Mouse (Mus musculus) heart, adult 2 months (tissue): ENCODE data around the gene Tnrc6b. TPM values are rescaled to one million over a fixed set of nuclear protein-coding genes. Genes with fewer than 3 reads are reported as not detected.
A peak's percentile ranks its signal among the peaks of the same experiment; 100 is the strongest.

Experiments used
- DNase-seq, 2 experiments: peaks; one replicate each; pipeline ENCODE4 v3.0.0; 2021
- H3K27ac ChIP-seq: fragments of 200-600 bp; 2 replicates; pipeline ENCODE4 v1.8.1; 2022
- H3K27me3 ChIP-seq: fragments of 200-500 bp; 2 replicates; pipeline ENCODE4 v1.6.1; 2012; ENCODE audit warnings: mild to moderate bottlenecking, low read length, inconsistent platforms, mixed read lengths; ENCODE audit not compliant: control insufficient read depth, insufficient read depth
- H3K36me3 ChIP-seq: fragments of 200-500 bp; 2 replicates; pipeline ENCODE4 v1.6.1; 2012; ENCODE audit warnings: low read length, inconsistent platforms; ENCODE audit not compliant: control insufficient read depth, insufficient read depth
- H3K4me1 ChIP-seq: fragments of 200-500 bp; 2 replicates; pipeline ENCODE4 v1.6.1; 2011; ENCODE audit warnings: low read length; ENCODE audit not compliant: control insufficient read depth, insufficient read depth
- H3K4me3 ChIP-seq: fragments of 200-600 bp; 2 replicates; pipeline ENCODE4 v1.8.1; 2022
- H3K79me2 ChIP-seq: fragments of 200-500 bp; replicated peaks from 2 replicates; pipeline ENCODE4 v1.6.1; 2012; ENCODE audit warnings: mild to moderate bottlenecking, inconsistent platforms, low read length, moderate library complexity, mixed read lengths; ENCODE audit not compliant: control insufficient read depth, insufficient read depth
- H3K9ac ChIP-seq: fragments of 200-500 bp; 2 replicates; pipeline ENCODE4 v1.6.1; 2012; ENCODE audit warnings: low read depth, mild to moderate bottlenecking, control low read depth, inconsistent platforms, low read length, mixed read lengths
- CTCF ChIP-seq: fragments of 200-600 bp; IDR thresholded peaks from 2 replicates; pipeline ENCODE4 v1.8.1; 2022; ENCODE audit warnings: antibody characterized with exemption, mild to moderate bottlenecking, moderate library complexity
- EP300 ChIP-seq: fragments of 200-500 bp; IDR thresholded peaks from 2 replicates; pipeline ENCODE4 v1.6.1; 2011; ENCODE audit warnings: low read depth, low read length, control low read depth; ENCODE audit not compliant: insufficient read depth
- POLR2A ChIP-seq: fragments of 200-500 bp; IDR thresholded peaks from 2 replicates; pipeline ENCODE4 v1.6.1; 2011; ENCODE audit warnings: mild to moderate bottlenecking, low read depth, low read length, control low read depth; ENCODE audit not compliant: insufficient read depth
- WGBS: fragments of 180-500 bp; shearing (Covaris S2); methylation state at CpG from one replicate; pipeline ENCODE4 v1.1.7; 2018; 5-methylcytosine and 5-hydroxymethylcytosine counted together
- intact Hi-C: fragments of 180-260 bp; cut with DNase I; formaldehyde crosslinking; loops from one replicate; pipeline ENCODE4 v1.15.1; 2025
- polyA plus RNA-seq: library from polyadenylated mRNA; depleted of rRNA; stranded (reverse); fragments of >200 nt; gene quantifications from 2 replicates; pipeline ENCODE4 v1.2.3, GENCODE M21; 2012
- total RNA-seq, 2 experiments: library from RNA; stranded (reverse); gene quantifications; 2 replicates each; pipeline ENCODE4 v1.2.3; 2021

The Tnrc6b gene
- total and polyA plus RNA-seq, 3 experiments, result 9.4 to 48.1 (median 43.7) TPM

DNA sequence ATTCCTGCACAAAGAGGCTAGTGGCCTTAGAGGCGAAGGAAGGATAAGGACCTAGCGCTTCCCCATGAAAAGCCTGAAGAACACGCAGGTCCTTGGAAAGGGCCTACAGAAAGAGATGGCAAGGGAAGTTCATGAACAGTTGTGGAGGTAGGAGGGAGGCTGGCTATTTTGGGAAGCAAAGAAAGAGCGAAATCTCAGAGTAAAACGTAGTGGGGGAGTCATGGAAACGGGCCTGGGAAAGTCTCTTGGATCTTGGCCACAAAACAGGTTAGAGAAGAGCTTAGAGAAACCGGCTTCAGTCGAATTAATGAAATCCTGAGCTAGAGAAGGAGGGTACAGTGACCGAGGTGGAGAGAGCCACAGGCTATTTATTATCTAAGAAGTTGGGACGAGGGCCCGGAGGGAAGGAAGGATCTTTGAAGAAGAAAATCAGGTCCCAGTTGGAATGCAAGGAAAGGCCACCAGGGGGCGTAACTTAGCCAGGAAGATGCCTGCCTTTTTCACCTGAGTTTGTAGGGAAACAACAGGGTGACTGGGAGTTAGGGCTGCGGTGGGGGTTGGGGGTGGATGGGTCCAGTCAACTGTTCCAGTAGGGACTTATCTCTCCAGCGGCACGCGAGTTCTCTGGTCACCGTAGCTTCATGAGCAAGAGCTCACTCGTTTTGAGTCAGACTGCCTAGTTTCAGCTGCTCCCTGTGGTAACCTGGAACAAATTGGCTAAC, 5.1 kb upstream of the Tnrc6b start:
- H3K9ac ChIP-seq, result peak overlapping the region; percentile 59
- H3K4me1 ChIP-seq, result peaks cover 6% of the 10 kb centered on the region
- WGBS, result 19% methylated on average over 18 of the region's 18 CpGs
- H3K27me3 ChIP-seq, result no peaks in the 10 kb centered on the region
- peak overlapping the region; percentile 2; the same call in 1 of the 2 replicates for H3K27ac ChIP-seq
- TF ChIP-seq CTCF (peak; percentile 82), POLR2A (no peak), EP300 (peak; percentile 73; the same call in 1 of the 2 replicates)
- H3K79me2 ChIP-seq, result no peaks in the 10 kb centered on the region
- H3K36me3 ChIP-seq, result no peaks in the 10 kb centered on the region
- DNase-seq, result peak; percentile 76 to 84
- intact Hi-C loops, result loop anchor here (2.0 to 5.0 kb wide), 4 partner anchors 79 to 615 kb away; partner anchors contain the start of genes Adsl, Rpl3 and Syngr1
- peak overlapping the region; percentile 55 for H3K4me3 ChIP-seq

DNA sequence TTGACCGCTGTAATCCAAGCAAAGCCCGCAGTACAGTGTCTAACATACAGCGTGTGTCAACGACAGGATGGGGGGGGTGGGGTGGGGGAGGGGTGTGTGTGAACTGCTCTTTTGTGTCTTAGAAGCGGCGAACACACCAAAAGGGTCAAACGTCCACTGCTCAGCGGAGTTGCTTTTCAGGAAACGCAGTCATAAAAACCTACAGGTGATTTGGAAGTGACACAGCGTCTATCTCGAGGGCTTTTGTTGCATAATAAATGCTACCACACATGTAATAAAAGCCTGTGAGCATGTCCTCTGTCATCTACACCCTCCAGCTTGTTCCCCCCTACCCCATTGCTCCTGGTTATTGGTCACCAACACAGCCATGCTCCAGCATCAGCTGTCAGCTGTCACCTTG, 4.5 kb upstream of the Tnrc6b start:
- DNase-seq, result no peak
- Histone ChIP-seq H3K4me1 (peaks cover 6% of the 10 kb centered on the region), H3K9ac (no peak overlapping the region), H3K4me3 (peak overlapping the region; percentile 55), H3K27me3 (no peaks in the 10 kb centered on the region), H3K79me2 (0 out of 2 replicates have a peak, but pooled peaks cover 2% of the 10 kb centered on the region), H3K27ac (peak overlapping the region; percentile 2), H3K36me3 (no peaks in the 10 kb centered on the region)
- no peak for TF ChIP-seq POLR2A
- no peak for TF ChIP-seq EP300
- TF ChIP-seq CTCF, result no peak
- 10% methylated on average over 11 of the region's 11 CpGs for WGBS
- intact Hi-C loops, result loop anchor here (2.0 to 5.0 kb wide), 3 partner anchors 78 to 242 kb away; partner anchors contain the start of gene Adsl

DNA sequence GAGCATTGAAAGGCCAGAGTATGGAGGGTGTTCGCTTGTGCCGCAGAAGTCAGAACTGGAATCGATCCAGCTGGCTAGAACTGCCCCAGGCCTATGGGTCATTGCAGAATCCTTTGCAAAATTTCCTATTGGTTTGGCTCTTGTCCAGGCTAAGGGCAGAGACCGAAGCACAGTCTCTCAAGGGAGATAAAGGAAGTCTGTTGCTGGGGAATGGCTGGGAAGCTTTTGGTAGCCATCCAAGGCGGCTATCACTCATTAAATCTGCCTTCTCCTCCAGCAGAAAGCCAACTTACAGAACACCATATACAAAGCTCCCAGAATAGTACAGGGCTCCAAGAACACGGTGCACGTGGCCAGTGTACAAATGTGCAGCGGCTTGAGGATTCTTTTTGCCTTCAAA, 4.0 kb upstream of the Tnrc6b start:
- Histone ChIP-seq H3K4me3 (peak overlapping the region; percentile 55; the same call in 1 of the 2 replicates), H3K27me3 (no peaks in the 10 kb centered on the region), H3K36me3 (no peaks in the 10 kb centered on the region), H3K79me2 (0 out of 2 replicates have a peak, but pooled peaks cover 2% of the 10 kb centered on the region), H3K27ac (no peak overlapping the region; the same call in 1 of the 2 replicates), H3K9ac (no peak overlapping the region), H3K4me1 (peaks cover 6% of the 10 kb centered on the region)
- peak; percentile 58 to 73 for DNase-seq
- intact Hi-C loops, result loop anchor here (2.0 to 5.0 kb wide), 3 partner anchors 78 to 242 kb away; partner anchors contain the start of gene Adsl
- TF ChIP-seq CTCF (no peak), POLR2A (no peak), EP300 (no peak)
- WGBS, result 12% methylated on average over 8 of the region's 8 CpGs

DNA sequence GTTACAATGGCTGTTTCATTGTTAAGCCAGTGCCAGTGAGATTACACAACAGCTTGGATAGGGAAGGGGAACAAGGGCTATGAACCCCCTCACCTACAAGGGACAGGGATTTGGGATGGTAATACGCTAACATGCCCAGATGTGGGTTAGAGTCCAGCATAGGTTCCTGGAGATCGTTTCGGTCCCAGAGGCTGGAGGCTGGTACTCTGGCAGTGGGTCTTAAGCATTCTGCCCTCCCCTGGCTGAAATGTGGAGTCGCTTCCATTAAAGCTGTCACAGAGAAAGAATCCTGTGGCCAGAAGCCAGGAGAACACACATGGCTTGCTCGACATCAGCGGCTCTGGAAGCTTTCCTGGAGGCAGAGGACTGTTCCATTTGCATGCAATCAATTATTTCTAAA, 1.5 kb upstream of the Tnrc6b start:
- H3K9ac ChIP-seq, result peak overlapping the region; percentile 40; the same call in 1 of the 2 replicates
- H3K36me3 ChIP-seq, result peaks cover 5% of the 10 kb centered on the region; the same call in 1 of the 2 replicates
- peaks cover 5% of the 10 kb centered on the region; the same call in 1 of the 2 replicates for H3K79me2 ChIP-seq
- 27% methylated on average over 6 of the region's 6 CpGs for WGBS
- peaks cover 6% of the 10 kb centered on the region for H3K4me1 ChIP-seq
- no peaks in the 10 kb centered on the region for H3K27me3 ChIP-seq
- peak overlapping the region; percentile 97 for H3K27ac ChIP-seq
- peak; percentile 59 to 73 for DNase-seq
- peak; percentile 55 for TF ChIP-seq CTCF
- TF ChIP-seq POLR2A, result no peak
- TF ChIP-seq EP300, result 0 out of 2 replicates have a peak, but pooled peaks have one; percentile 34
- intact Hi-C loops, result loop anchor here (5.0 kb wide), 1 partner anchor 173 kb away; no protein-coding TSS in a partner anchor
- H3K4me3 ChIP-seq, result no peak overlapping the region

DNA sequence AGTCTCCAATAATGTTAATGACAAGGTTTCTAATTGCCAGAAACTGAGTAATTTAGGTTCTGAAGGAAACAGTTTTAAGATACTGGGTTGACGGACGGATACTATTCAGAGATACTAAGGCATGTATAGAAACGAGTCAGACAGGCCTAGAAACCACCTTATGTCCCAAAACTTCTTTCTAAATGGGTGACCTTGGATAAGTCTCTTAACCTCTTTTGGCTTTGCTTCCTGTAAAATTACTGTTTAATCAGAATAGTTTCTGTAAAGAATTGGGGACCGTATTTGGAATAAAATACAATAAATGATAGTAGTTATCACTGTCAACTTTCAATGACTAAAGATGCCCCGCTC, 881 bp upstream of the Tnrc6b start:
- intact Hi-C loops, result loop anchor here (5.0 kb wide), 1 partner anchor 482 kb away; the partner anchor contains the start of gene Mrtfa

More for the DNA sequence above, 881 bp upstream of the Tnrc6b start:
- H3K9ac ChIP-seq, result no peak overlapping the region
- H3K27ac ChIP-seq, result peak overlapping the region; percentile 97
- H3K4me3 ChIP-seq, result peak overlapping the region; percentile 65
- H3K27me3 ChIP-seq, result no peaks in the 10 kb centered on the region
- no peak for TF ChIP-seq POLR2A
- TF ChIP-seq CTCF, result no peak
- TF ChIP-seq EP300, result no peak
- WGBS, result 10% methylated on average over 5 of the region's 5 CpGs
- H3K79me2 ChIP-seq, result peaks cover 5% of the 10 kb centered on the region; the same call in 1 of the 2 replicates
- H3K36me3 ChIP-seq, result peaks cover 5% of the 10 kb centered on the region; the same call in 1 of the 2 replicates
- DNase-seq, result no peak
- H3K4me1 ChIP-seq, result peaks cover 6% of the 10 kb centered on the region
